Mouse (Mus musculus) adrenal gland, postnatal 25 days (tissue): ENCODE measurements around the gene Ugt1a6b. TPM values are rescaled to one million over a fixed set of nuclear protein-coding genes. Genes with fewer than 3 reads are reported as not detected.
"Not testable (repeated sequence)": the region's sequence is repeated elsewhere in the genome, so short reads cannot be mapped to it uniquely, and the experiment has no call there.

ENCODE experiments used
- DNase-seq: peaks from one replicate; pipeline ENCODE4 v3.0.0; 2021; ENCODE audit warnings: mixed read lengths
- total RNA-seq: library from RNA; stranded (reverse); gene quantifications from 2 replicates; pipeline ENCODE4 v1.2.3, GENCODE M21; 2021

The Ugt1a6b gene
- total RNA-seq, 1 experiment from 2014 or later, result 7.0 TPM

DNA sequence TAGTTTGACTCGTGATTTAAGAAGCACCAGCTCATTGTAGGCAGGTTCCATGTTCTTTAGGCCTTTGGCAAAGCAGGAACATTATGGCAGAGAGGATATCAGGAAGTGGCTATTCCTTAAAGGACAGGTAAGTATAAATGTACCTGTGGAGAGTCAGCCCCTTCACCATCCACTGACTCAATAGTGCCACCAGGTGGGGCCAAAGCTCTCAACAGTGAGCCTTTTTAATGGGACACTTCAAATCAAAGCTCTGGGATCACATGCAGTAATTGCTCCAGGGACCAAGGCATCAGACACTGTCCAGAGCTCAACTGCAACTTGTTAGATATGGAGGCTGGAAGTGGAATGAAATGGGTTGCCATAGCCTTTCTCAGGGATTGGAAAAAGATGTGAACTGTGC, 18.5 kb downstream of the Ugt1a6b start:
- DNase-seq, result peak; percentile 21

DNA sequence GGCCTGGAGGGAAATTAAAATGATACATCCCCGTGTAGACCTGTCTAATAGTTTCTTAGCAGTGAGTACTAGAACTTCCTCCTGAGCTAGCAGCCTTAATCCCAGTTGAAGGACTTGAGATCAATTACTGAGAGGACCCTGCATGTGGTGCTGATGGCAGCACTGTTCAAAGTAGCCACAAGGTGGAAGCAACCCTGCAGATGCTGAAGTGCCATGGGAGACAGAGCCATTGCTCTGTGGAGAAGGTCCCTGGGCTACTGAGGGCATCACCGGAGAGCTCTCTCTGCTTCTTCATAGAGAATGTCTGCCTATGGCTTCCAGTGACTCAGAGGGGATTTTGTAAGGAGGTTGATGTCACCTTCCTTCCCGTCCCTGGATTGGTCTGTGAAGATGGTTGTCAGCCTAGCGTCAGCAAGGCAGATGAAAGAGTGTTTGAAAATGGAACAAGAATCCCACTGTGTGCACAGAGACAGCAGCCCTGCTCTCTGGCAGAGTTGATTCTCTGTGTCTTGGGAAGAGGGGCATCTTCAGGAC, 22.8 kb downstream of the Ugt1a6b start:
- not testable (repeated sequence) for DNase-seq

DNA sequence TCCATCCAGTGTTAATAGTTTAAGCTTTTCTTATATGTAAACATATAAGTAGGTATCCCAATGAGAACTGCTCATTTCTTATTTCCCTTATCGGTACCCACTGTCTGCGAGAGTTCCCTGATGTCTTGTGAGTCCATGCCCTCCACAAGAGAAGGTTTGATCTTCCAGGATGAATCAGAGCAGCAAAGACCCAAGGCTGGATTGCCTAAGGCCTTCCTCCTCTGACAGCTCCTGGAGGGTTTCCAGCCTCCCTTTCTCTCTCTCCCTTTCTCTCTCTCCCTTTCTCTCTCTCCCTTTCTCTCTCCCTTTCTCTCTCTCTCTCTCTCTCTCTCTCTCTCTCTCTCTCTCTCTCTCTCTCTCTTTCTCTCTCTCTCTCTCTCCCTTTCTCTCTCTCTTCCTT, 26.0 kb downstream of the Ugt1a6b start:
- peak; percentile 16 for DNase-seq

DNA sequence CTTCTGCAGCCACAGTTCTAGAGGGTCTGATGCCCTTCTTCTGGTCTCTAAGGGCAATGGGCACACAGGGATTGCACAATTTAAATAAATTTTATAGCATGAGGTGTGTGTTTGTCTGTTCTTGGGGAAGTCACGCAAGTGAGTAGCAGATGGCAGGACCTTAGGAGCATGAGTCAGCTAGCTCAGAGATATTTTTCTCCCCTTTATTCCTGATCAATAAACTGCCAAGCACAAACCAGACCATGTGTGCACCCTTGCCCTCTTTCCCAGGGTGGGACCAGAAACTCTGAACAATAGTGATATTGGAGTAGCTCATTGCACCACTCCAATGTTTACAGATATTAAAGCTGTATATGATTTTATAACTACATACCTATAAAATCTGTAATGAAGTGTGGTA, 27.2 kb downstream of the Ugt1a6b start:
- not testable (repeated sequence) for DNase-seq

DNA sequence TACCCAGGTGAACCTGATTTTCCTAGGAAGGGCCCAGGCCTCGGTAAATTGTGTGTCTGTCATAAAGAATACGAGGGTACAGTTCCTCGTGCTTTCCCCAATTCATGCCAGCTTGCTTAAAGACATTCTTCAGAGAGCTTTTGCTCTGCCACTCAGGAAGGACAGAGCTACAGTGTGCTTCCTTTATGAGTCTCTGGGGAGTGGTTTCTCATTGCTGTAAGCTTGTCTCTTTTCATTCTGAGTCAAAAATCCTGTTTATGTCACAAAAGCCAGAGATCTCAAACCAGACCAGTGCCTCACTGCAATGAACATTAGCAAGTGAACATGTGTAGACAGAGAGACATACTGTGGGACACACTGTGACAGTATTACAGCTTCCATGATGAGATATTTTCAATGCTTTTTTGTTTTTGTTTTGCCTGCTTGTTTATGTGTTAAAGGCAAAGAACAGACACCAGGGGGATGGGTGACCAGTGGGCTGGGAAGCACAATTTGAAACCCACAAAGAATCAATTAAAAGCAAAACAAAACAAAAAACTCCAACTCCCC, 30.9 kb downstream of the Ugt1a6b start:
- DNase-seq, result no peak

DNA sequence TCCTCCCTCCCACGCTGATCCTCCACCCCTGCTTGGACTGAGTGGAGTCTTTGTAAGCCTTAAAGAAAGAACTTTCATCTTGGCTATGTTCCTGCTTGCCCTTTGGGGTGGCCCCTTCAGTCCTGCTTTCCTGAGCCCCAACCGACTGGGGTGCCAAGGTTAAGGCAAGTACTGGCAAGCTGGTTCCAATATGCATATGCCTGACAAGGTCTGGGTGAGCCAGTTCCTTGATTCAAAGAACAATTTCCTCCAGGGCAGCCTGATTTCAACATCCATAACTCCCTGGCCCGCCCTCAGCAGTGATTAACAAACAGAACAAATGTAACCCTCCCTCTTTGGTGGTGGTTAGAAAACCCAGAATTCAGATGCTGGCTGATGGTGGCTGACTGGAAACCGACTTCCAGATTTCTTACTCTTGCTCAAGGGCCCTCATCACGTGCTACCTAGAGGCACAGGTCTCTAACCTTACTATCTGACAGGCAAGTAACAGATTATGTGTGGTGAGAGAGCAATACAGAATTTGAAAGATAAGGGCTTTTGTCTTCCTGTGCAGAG, 31.5 kb downstream of the Ugt1a6b start, which contains the start of gene Ugt1a6a:
Gene Ugt1a6a, plus strand, starts transcription at position 353 of the 555 bp plus-strand sequence.
- DNase-seq, result not testable (repeated sequence)

DNA sequence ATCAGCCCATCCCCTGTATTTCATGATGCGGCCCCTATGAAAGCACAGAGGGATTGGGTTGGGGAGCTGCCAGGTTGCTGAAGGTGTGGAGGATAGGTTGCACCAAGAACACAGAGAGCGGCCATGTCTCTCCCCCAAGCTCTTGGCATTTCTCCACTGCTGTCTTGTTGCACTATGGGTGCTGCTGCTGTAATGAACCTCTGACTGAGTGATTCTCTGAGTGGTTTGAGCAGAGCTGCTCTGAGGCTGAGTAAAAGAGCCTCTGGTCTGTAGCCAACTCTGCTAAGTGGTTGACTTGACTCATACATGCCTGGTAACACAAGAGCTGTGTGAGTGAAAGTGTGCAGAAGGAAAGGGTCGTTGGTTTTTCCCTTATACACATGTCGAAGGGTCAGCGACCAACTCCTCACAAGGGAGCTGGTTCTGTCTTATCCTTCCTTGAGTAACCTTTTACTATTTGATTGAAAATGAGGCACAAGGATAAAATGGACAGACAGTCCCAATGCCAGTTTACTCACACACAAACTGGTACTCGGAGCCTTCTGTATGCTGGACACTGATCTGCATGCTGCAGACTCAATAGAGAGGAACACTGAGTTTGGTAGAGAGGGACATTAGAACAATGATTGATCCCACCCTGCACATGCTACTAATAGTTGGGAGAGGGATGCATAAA, 32.3 kb downstream of the Ugt1a6b start:
- not testable (repeated sequence) for DNase-seq

GRCm38 (mm10) chr1:88136646-88137045, 33.6 kb downstream of the Ugt1a6b start:
- DNase-seq, result no peak

DNA sequence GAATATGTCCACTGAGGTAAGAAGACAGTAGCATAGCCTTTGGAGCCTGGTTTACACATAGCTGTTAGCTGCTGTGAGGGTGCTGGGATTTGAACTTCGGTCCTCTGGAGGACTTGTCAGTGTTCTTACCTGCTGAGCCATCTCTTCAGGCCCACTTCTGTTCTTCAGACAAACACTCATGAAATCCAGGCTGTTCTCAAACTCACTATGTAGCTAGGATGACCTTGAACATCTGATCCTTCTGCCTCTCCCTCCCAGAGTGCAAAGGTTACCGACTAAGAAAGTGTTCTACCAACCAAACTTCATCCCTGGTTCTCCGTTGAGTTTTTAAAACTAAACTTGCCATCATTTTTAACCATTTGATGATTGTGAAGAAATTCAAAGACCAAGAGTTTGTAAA, 34.2 kb downstream of the Ugt1a6b start:
- no peak for DNase-seq

DNA sequence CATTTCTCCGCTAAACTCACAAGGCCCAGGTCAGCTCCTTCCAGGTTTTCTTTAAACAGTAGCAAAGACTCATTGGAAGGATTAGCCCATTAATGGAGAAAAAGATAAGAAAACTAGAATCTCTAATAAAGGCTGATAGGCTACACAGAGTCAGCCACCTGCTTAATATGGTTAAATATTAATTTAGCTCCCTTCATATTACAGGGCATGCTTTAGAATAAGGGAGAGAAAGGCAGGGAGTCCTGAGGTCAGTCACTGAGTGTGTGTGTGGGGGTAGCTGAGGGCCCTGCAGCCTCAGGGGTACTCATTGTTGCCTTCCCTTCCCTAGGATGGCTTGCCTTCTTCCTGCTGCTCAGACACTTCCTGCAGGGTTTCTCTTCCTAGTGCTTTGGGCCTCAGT, 35.1 kb downstream of the Ugt1a6b start:
- DNase-seq, result no peak

DNA sequence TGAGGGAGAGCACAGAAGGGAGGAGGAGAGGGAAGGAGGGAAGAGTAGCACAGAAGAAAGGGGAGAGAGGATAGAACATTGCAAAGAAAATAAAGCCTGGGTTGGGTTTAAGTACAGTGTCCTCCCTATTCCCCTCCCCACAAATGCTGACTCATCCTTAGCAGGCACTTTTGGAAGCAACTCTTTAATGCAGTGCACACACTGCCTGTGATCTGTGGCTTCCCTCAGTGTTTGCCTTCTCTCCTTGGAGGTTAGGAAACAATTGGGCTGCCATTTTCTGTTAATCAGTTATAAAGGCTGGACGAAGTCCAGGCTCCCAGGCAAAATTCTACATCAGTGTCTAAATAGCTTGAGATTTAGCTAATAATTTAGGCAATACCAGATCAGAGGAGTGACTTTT, 37.4 kb downstream of the Ugt1a6b start:
- DNase-seq, result not testable (repeated sequence)

- DNase-seq, result peak; percentile 39
These were observed 41.1 kb downstream of the Ugt1a6b start for GRCm38 (mm10) chr1:88143966-88144675.

GRCm38 (mm10) chr1:88145278-88145677, 42.2 kb downstream of the Ugt1a6b start:
- DNase-seq, result peak; percentile 13

DNA sequence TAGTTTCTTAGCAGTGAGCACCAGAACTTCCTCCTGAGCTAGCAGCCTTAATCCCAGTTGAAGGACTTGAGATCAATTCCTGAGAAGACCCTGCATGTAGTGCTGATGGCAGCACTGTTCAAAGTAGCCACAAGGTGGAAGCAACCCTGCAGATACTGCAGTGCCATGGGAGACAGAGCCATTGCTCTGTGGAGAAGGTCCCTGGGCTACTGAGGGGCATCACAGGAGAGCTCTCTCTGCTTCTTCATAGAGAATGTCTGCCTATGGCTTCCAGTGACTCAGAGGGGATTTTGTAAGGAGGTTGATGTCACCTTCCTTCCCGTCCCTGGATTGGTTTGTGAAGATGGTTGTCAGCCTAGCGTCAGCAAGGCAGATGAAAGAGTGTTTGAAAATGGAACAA, 47.1 kb downstream of the Ugt1a6b start:
- not testable (repeated sequence) for DNase-seq

GRCm38 (mm10) chr1:88158430-88158829, 55.4 kb downstream of the Ugt1a6b start:
- DNase-seq, result no peak

DNA sequence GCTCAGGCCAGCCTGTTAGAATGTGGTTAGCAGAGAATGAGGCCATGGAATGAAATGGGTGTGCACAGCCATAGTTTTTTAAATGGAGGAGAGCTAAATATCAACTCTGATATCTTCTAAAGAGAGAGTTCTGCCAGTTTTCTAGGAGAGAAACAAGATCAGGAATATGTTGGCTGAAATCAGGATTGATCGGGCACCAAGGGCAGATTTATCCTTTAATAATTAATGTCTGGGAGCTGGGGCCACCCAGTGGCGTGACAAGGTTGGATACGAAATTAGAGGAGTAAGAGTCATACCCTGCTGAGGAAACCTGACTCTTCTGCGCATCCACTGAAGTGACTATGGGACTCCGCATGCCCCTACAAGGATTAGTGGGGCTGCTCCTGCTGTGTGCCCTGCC, 62.7 kb downstream of the Ugt1a6b start, which contains the start of gene Ugt1a5:
Gene Ugt1a5, plus strand, starts transcription at position 302 of the 400 bp plus-strand sequence.
- no peak for DNase-seq

DNA sequence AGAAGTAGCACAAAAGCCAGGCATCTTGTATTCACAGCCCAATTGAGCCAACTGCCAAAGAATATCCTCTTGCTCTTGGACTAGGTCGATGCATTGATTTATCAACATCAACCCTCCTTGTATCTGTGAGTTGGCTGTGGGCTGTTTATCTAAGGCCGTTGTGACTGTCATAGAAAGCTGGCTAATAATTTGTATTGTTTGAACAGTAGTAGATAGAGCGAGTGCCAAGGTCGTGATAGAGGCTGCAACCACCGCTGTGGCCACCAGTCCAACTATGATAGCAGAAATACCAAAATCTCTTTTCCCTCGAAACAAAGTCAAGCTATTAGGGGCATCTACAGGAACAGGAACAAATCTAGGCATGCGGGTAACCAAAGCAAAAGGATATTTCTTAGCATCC, 69.1 kb downstream of the Ugt1a6b start:
- DNase-seq, result not testable (repeated sequence)

- no peak for DNase-seq
These were observed 76.6 kb downstream of the Ugt1a6b start for GRCm38 (mm10) chr1:88179657-88180056.

DNA sequence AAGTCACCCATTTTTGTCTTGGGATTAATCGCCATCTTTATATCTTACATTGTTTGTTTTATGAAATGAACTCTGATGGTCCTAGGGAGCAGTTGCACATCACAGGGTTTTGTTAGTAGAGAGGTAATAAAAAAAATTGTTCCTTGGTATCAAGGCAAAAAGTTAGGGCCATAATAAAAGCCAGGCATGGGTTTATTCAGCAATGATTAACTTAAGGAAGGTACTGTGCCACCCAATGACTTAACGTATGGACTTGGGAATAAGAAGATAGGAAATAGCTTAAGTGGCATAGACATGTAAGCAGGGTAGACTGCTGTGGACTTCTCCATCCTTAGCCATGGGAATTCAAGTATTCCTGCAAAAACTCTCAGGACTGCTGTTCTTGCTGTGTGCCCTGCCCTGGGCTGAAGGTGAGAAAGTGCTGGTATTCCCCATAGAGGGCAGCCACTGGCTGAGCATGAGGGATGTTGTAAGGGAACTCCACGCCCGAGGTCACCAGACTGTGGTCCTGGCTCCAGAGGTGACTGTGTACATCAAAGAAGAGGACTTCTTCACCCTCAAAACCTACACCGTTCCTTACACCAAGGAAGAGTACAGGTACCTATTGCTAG, 83.4 kb downstream of the Ugt1a6b start:
- no peak for DNase-seq

GRCm38 (mm10) chr1:88192136-88192535, 89.1 kb downstream of the Ugt1a6b start:
- no peak for DNase-seq

- no peak for DNase-seq
These were observed 92.6 kb downstream of the Ugt1a6b start for GRCm38 (mm10) chr1:88195687-88196086.

- DNase-seq, result no peak
These were observed 94.4 kb downstream of the Ugt1a6b start for GRCm38 (mm10) chr1:88197443-88197842.
